Mouse (Mus musculus) megakaryocyte-erythroid progenitor cell, adult 5-6 weeks (primary cell): ENCODE measurements around the gene Otud7b. TPM values are rescaled to one million over a fixed set of nuclear protein-coding genes. Genes with fewer than 3 reads are reported as not detected.
"Not testable (repeated sequence)": the region's sequence is repeated elsewhere in the genome, so short reads cannot be mapped to it uniquely, and the experiment has no call there.

Source experiments
- ATAC-seq: replicated peaks from 2 replicates; pipeline ENCODE4 v1.8.0; 2016; ENCODE audit warnings: mild to moderate bottlenecking, inconsistent platforms; ENCODE audit not compliant: severe bottlenecking, poor library complexity, low FRiP score, low TSS enrichment
- total RNA-seq, 2 experiments: library from RNA; stranded (forward) in 1 of 2; stranded (reverse) in 1 of 2; fragments of 200-1000, 215-1000 nt in 1 of 2; fragments of >200 nt in 1 of 2; fragmentation: Nextera tagmentation in 1 of 2; gene quantifications; 2 replicates each; pipeline ENCODE4 v1.2.3; 2014 to 2017

Otud7b gene
- total RNA-seq, 2 experiments from 2014 or later, result 11.7 to 12.3 TPM

DNA sequence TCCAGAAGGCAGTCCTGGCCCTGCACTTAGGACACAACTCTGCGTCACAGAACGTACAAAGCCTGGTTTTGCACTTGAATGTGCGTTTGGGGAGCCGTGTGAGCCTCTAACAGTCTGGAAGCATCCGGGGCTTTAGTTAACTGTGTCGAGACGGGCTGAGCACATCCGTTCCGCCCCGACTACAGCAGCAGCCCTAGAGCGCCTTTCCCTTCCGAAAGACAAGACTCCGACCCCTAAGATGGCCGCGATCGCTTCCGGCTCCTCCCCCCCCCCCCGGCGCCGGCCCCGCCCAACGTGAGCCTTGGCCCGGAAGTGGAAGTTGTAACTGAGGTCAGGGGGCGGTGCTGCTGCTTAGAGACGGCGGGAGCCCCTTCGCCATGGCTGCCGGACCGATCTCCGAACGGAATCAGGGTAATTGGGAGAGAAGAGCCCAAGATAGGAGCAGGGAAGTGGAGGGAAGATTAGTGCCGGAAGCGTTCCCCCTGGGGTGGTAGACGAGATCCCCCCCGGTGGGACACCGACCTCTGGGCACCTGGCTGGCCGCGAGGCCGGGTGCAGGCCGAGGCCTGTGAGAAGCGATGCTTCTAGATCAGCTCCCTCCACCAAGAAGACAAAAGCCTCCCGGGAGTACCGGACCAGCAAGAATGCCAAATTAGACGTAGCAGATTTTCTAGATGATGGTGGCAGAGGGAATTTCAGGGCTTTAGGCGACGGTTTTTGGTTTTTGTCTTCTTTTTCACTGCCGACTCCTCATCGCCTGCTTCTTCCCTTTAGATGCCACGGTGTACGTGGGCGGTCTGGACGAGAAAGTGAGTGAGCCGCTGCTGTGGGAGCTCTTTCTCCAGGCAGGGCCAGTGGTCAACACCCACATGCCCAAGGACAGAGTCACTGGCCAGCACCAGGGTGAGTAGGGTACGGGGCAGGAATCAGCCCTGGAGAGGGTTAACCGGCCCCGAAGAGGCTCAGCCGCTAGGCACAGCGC, 68.2 kb downstream of the Otud7b start, which contains the start of gene Sf3b4:
Gene Sf3b4 (plus strand): TSS at position 136 of the 982 bp plus-strand sequence.
- peak; percentile 87 for ATAC-seq

- no peak for ATAC-seq
Measured at GRCm38 (mm10) chr3:96173185-96173584, 68.9 kb downstream of the Otud7b start.

- ATAC-seq, result not testable (repeated sequence)
Measured at GRCm38 (mm10) chr3:96174042-96174441, 69.7 kb downstream of the Otud7b start.

GRCm38 (mm10) chr3:96175251-96175650, 70.9 kb downstream of the Otud7b start:
- no peak for ATAC-seq

DNA sequence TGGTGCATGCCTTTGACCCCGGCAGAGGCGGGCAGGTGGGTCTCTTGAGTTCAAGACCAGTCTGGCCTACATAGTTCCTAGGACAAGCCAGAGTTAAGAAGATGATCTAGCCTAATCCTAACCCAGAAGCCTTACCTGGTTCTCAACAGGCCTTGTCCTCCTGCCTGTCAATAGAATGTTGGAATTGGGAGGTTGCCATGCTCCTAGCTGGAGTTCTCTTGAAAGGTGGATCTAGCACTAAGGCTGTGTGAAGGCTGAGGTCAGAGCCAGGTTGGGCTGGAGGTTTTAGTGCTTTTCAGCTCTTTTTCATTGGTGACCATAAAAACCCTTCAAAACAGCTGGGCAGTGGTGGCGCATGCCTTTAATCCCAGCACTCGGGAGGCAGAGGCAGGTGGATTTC, 74.1 kb downstream of the Otud7b start:
- no peak for ATAC-seq

GRCm38 (mm10) chr3:96178902-96179301, 74.6 kb downstream of the Otud7b start:
- no peak for ATAC-seq

GRCm38 (mm10) chr3:96179531-96179930, 75.2 kb downstream of the Otud7b start:
- no peak for ATAC-seq

DNA sequence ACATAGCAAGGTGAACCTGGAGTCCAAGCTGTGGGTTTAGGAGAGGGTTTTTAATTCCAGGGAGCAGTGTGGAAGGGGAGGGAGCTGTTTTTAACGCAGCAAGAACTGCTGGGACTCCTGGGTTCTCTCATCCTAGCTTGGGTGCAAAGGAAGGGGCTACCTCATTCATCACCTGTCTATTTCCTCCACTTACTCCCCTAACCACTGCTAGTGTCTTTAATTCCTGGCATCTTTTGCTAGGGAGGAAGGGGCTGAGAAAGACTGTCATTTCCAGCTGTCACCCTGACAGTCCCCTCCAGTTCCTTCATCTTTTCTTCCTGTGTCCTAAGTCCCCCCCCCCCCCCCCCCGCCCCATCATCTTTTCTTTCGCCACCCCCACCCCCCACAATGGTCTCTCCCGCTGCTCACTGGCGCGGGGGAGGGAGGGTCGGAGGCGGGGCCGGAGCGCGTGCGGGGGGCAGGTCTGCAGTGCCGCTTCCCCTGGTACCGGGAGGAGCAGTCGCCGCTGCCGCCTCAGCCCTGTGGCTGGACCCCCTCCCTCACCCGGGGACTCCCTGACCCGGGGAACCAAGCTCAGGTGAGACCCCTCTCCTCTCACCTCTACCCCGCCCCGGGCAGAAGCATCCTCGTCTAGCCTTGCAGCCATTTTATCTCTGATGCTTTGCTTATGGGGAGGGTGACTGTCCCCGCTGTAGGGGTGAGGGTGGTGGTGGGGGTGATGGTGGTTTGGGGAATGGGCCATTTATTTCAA, 76.6 kb downstream of the Otud7b start, which contains the start of gene Sv2a:
Gene Sv2a (plus strand): TSS at position 425 of the 751 bp plus-strand sequence.
- peak; percentile 33; the same call in 1 of the 2 replicates for ATAC-seq

DNA sequence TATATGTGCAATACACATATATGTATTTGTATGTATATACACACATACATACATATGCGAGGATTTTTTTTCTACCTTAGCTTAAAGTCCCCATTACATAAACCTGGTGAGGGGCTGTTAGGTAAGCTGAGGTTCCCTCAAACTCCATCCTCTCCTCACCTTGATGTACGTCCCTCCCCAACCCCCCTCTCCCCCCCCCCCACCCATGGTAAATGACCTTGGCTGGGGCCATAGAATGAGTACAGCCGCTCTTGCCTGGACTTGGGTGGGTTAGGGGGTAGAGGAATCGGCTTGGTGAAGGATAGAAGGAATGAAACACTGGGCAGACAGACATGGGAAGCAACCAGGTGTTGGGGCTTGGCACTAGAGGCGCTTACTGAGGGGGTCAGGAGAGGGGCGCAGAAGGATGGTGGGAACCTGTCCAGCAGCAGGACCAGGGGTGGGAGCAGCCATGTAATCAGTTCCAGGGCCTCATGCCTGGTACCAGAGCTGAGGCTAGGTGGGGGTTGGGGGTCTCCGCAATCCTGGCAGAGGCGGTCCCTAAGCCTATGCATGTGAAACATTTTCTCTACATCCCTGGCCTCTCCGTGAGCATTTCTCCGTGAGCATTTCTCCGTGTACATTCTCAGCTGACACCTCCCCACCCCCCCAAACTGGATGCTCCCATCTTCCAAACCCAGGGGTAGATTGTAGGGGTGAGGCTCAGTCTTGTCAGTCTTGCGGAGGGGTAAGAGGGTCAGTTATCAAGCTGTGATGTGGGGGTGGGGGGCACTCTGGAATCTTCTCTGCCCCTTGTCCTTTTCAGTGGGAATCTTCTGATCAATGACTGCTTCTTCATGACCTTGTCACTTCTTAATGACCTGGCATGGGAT, 77.4 kb downstream of the Otud7b start:
- no peak for ATAC-seq

- ATAC-seq, result no peak
Measured at GRCm38 (mm10) chr3:96182382-96182776, 78.1 kb downstream of the Otud7b start.

- ATAC-seq, result no peak
Measured at GRCm38 (mm10) chr3:96192977-96193376, 88.7 kb downstream of the Otud7b start.

- ATAC-seq, result no peak
Measured at GRCm38 (mm10) chr3:96194966-96195365, 90.6 kb downstream of the Otud7b start.

DNA sequence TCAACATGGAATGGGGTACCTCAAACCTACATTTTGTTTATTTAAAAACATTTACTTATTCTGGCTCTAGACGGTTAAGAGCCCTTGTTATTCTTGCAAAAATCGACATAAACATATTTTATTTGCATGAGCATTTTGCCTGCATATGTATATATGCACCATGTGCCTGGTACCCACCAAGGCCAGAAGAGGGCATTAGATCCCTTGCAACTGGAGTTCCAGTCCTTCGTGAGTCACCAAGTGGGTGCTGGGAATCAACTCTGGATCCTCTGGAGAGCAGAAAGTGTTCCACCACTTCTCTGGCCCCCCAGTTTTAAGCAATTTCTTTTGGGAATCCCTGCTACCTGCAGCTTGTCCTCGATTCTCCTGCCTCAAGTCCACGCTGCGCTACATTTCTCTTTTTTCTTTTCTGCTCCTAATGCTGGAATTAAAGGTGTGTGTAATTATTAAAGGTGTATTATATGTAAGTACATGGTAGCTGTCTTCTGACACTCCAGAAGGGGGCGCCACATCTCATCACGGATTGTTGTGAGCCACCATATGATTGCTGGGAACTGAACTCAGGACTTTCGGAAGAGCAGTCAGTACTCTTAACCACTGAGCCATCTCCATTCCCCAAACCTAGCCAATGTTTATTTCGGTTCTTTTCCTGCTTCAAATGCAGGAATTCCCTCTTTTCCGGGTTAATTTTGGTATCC, 91.4 kb downstream of the Otud7b start:
- no peak for ATAC-seq

DNA sequence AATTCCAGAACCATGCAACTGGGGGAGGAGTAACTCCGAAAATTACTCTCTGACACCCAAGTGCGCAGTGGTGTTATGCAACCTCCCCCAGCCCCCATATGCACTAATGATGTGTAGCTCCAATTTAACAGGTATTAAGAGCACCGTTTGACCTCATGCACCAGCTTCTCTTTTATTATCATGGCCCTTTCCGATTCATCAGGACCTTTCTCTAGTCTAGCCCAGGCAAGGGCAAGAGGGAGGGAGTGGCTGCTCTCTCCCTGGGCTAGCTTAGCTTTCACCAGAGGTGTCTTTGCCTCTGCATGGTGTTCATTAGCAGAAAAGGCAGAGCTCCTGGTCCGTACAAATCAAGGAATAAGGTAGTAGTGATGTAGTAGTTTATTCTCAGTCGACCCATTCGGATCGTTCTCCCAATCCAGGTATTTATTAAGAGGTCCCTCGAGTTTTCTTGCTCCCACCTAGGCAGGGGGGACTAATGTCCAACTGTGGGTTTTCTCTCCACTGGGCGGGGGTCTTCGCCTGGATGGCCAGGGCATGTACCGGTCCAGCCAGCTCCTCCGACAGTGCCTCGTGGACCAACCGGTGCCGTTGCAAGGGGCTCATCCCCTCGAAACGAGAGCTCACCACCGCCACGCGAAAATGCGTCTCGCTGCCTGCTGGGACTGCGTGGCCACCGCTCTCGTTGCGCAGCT, 92.3 kb downstream of the Otud7b start:
- no peak for ATAC-seq

DNA sequence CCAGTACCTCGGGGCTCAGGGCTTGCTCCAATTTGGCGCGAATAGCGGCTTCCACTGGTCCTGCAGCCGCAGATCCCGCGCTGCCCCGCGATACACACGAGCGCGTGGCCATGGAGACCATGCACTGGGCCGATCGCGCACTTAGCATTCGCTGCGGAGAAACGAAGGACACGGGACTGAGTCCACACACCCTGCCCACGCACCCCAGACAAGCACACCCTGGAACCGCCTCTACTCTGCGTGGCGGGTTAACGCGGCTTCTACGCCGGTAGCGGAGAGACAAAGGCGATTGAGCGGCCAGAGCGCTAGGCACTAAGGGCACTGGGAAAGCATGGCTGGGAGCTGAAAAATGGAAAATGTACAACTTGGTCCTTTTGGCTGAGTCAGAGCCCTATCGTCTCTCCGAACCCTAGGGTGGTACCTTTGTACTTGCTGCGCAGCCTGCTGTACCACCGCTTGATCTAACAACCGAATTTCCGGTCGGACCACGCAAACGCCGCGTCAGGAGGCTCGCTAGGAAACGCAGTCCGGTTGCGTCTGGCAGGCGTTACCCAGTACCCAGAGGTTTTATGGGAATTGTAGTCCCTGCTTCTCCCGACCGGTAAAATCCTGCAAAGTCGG, 92.9 kb downstream of the Otud7b start:
- peak; percentile 86 for ATAC-seq

- ATAC-seq, result peak; percentile 25; the same call in 1 of the 2 replicates
Measured at GRCm38 (mm10) chr3:96198181-96198580, 93.9 kb downstream of the Otud7b start.

- ATAC-seq, result not testable (repeated sequence)
Measured at GRCm38 (mm10) chr3:96198601-96199251, 94.4 kb downstream of the Otud7b start.
